Mouse (Mus musculus): Measurements from ENCODE around the gene Emg1. TPM values are rescaled to one million over a fixed set of nuclear protein-coding genes. Genes with fewer than 3 reads are reported as not detected.
"Not testable (repeated sequence)": the region's sequence is repeated elsewhere in the genome, so short reads cannot be mapped to it uniquely, and the experiment has no call there.

Emg1 gene
- polyA plus RNA-seq, 1 experiment from 2014 or later = 368 TPM

DNA sequence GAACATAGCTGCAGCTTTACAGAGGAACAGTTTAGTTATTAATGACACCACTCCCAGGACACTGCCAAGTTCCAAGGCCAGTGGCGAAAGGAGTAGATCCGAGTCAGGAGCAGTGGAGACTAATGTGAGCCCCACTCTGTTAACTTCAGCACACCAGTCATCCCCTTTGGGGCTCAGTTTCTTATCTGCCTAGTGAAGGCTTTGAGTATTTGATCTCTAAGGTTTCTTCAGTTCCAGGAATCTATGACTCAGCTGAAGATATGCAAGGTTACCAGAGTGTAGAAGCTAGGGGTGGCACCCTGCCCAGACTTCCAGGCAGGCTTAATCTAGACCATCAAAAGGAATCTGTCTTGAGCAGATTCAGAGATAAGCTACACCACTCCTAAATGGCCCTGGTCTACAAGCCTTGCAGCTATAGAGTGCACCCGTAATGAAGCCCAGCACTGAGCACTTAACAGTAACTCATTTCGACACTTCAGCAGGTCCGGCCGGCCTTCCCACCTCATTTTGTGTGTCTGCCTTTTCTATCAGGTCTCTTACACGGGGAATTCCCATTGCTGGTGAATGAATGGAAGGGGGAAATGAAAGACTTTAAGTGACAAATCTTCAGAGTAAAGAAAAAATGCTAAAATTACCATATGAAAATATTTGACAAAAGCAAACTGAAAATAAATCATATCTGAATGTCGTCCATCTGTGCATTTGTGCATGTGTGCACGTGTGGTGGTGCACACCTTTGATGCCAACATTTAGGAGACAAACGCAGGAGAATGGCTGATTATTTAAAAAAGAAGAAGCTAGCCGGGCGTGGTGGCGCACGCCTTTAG is 28.2 kb downstream of the Emg1 start:
- no peak for DNase-seq (ENCODE audit: low spot score)

DNA sequence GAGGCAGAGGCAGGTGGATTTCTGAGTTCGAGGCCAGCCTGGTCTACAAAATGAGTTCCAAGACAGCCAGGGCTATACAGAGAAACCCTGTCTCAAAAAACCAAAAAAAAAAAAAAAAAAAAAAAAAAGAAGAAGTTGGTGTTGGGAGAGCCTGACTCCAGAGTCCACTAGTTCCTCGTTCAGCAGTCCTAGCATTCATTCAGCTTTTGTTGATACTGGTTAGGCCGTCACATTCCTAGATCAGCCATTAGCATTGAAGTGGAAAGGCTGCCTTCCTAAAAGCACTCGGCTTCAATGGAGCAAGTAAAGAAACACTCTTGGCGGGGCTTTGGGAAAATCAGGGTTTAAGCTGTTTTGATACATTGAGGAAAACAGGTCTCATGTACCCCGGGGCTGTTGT is 29.7 kb downstream of the Emg1 start:
- DNase-seq (ENCODE audit: low spot score) = not testable (repeated sequence)

DNA sequence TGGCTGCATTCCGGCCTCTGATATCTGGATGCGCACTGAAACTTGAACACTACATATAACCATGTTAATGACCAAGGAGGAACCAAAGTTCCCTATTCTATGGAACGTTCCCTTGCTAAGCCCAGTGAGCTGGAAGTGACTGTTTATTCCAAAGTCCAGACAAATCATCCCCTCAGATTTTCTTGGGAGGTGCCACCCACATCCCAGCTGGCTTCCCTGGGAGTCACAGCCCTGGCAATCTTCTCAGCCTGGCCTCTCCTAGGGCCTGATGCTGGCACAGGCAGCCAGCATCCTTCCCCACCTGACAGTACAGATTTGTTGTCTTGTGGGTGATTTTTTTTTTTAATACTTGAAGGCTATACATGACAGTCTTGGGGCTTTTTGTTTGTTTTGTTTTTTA is 32.5 kb downstream of the Emg1 start:
- no peak for DNase-seq (ENCODE audit: low spot score)

DNA sequence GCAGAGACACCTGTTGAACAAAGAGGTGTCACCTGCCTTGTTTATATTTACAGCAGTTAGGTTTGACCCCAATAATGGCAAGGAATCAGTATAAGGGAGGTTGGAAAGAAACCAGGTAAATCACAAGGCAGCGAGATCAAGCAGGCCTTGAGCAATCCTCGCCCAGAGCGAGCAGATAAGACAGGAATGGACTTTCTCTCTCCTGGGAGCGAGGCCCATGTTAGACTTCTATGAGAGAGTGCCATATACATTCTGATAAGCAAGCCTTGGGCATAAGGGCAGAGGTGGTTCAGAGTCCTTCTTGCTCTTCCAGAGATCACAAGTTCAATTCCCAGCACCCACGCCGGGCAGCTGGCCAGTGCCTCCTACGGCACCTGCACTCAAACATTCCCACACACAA is 33.2 kb downstream of the Emg1 start:
- DNase-seq (ENCODE audit: low spot score) = no peak

DNA sequence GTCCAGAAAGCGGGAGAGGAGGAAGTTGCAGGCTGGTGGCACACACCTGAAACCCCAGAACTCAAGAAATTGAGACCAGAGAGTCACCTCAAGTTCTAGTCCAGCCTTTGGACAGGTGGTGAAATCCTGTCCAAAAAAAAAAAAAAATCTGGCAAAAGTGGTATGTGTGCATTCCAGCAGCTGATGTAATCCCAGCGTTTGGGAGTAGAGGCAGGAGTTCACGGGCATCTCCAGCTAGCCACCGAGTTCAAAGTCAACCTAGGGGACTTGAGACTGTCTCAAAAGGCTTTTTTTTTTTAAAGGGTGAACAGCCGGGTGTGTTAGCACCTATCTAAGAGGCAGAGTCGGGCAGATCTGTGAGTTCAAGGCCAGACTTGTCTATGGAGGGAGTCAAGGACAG is 35.8 kb downstream of the Emg1 start:
- no peak for DNase-seq (ENCODE audit: low spot score)

DNA sequence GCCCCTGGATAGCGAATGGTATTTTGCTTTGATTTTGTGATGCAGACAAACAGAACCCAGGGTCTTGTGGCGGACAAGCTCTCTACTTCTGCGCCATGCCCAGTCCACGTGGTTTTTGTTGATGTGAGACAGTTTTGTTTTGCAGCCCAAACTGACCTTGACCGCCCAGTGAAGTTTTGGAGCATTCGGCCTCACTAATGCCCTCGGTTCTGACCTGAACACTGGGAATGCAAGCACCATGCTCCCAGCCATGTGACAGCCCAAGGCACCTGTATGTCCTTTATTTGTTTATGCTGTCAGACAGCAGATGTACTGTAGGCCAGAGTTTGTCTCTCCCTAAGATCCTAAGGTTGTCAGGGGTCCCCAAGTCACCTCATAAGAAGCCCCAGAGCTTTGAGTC is 37.4 kb downstream of the Emg1 start:
- DNase-seq (ENCODE audit: low spot score) = no peak

DNA sequence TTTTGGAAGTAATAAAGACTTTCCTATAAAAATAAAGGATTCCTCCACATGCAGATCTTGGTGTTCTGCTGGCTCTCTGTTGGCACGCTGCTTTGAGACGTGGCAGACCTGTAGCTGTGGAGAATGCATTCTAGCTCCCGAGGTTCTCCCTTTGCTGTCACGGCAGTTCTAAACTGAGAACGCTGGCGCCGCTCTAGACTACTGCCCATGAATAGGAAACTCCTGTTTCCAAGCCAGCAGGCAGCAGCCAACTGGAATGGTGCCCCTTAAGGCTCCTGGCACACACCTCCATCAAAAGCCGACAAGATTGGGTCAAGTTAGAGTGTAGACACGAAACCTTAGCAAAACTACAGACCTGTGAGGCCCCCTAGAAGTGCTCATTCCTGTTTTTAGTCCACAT is 38.4 kb downstream of the Emg1 start:
- no peak for DNase-seq (ENCODE audit: low spot score)

DNA sequence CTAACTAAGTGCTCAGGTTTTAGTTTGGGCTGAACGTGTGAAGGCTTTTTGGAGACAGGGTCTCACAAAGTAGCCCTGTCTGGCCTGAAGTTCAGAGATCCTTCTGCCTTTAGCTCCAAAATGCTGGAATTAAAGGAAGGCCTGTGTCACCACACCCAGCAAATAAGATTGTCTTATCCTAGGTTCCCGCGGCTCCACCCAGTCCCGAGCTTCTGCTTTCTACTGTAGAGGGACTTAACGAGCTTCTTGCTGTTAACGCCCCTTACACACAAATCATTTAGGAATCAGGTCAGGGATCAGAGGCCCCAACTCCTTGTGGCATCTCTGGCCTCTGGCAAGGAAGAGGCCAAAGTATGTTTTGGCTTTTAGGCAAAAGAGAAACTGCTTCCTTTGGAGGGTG is 39.9 kb downstream of the Emg1 start:
- DNase-seq (ENCODE audit: low spot score) = no peak

DNA sequence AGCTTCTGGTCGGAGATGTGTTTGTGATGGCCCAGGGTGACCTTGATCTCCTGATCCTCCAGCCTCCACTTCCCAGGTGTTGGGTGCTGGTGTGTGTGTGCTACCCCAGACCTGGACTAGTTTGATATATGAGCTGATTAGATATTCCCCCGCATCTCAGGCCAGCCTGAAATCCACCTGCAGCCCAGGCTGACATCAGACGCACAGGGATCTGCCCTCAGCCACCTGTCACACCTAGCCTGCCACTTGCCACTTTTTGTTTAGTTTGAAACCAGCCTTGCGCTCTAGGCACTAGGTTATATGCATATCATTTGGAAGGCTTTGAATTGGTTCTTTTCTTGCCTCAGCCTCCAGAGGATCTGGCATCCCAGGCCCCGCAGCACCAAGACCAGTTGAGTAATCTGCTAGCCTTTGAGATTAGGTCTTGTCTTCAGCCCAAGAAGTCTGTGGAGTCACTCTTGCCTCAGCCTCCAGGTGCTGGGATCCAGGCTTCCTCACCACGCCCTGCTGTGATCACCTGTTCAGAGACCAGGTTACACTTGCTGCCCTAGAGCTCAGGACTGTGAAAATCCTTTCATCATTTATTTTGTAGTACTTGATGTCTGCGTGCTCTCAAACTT is 41.6 kb downstream of the Emg1 start:
- DNase-seq (ENCODE audit: low spot score) = no peak

DNA sequence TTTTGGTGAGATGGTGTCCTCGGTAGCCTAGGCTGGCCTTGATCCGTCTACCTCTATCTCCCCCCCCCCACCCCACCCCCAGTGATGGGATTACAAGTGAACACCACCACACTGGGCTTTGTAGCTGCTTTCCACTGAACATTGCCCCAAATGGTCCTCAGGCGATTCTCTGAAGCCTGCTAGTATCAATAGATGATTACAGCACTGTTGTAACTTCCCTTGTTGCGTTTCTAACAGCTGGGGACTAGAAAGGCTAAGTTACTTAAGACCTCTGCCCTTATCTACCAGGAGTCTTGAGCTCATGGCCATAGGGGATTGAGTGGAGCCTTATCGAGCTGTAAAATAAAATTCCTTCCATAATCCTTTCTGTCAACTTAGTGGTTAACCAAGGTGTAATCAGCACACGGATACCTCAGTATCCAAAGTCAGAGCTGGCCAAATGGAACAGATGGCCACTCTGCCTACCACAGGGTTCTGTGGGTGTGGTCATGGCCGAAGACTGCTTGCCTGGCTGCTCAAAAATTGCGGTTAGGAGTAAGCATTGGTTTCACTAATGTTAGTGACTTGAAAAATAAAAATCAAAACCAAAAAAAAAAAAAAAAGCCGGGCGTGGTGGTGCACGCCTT is 42.6 kb downstream of the Emg1 start:
- no peak for DNase-seq (ENCODE audit: low spot score)

DNA sequence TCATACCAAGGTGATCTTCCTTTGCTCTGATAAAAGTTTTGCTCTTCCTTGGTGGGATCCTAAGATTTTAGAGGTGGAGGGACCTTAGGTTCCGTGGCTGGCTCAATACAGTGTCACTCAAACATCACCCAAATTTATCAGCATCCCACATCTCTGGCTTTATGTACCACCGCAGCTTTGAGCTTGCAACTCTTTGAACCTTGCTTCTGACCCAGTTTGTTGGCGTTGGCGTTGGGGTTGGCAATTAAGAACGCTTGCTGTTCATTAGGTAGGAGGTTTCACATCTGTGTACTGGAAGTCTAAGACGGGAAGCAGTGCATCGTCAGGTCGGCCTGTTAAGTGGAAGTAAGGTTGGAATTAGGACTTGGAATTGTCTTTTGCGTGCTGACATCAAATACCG is 47.0 kb downstream of the Emg1 start:
- DNase-seq (ENCODE audit: low spot score) = peak; percentile 60

DNA sequence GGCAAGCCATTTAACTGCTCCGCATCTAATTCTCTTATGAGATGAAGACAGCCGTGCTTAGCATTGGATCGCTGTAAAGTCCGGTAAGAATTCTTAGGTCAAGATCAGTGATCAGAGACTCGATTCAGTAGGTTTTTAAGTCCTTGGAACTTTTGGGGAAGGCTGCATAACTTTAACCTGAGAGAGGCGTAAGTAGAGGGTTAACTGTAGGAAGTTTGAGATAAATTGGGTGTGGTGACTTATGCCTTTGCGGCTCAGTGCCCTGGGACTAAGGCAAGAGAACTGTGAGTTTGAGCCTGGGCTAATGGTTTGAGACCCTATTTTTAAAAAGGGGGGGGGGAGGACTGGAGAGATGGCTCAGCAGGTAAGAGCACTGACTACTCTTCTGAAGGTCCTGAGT is 47.7 kb downstream of the Emg1 start:
- DNase-seq (ENCODE audit: low spot score) = no peak

DNA sequence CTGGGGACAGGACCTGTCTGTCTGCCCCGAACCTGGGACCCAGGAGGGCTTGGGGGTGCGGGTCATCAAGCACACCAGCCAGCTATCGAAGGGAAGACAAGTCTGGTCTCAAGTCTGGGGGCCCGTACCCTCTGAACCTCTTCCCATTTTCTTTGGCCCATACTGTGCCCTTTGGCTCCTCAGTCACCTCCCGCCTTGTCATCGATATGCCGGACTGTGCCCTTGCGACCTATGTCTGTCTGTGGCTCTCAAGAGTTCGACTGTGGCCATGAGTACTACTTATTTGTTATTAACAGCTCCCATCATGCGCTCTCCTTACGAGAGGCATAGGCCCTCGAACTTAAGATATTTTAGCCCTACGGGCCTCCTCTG is 48.6 kb downstream of the Emg1 start:
- DNase-seq (ENCODE audit: low spot score) = no peak

DNA sequence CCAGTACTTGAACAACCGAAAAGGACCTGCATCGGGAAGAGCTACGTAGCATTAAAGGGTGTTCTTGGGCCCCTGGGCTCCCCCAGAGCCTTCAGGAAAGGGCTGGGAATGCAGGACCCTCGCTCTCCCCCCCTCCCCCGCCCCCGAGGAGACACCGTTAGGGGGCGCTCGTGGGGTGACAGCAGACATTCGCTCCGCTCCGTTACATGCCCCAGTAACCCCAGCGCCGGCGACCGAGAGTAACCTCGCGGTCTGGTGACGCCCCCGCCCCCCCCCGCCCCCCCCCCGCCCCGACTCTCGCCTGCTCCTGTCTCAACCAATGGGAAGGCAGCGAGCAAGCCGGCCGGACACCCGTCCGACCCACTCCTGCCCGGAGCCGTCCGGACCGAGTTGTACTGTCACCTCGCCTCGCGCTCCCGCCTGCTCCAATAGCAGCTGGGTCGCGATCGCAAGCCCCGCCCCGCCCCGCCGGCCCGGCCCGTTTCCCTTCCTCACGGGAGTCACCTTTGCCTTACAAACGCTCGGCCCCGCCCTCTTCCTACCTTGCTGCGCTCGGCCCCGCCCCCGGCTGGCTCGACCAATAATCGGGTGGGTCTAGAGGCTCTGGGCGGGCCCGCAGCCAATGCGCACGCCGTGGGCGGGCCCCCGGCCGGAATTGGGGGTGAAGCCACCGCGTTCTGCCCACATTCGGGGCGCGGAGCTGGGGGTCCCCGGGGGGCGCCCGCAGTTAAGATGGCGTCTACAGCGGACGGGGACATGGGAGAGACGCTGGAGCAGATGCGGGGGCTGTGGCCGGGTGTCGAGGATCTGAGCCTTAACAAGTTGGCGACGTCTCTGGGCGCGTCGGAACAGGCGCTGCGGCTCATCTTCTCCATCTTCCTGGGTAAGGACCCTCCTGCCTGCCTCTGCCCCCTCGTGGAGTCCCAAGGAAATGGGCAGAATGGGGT is 49.2 kb downstream of the Emg1 start, which contains the start of gene Lpcat3:
TSS of gene Lpcat3 (plus strand) at position 551 of the 947 bp plus-strand sequence.
- DNase-seq (ENCODE audit: low spot score) = peak; percentile 99

DNA sequence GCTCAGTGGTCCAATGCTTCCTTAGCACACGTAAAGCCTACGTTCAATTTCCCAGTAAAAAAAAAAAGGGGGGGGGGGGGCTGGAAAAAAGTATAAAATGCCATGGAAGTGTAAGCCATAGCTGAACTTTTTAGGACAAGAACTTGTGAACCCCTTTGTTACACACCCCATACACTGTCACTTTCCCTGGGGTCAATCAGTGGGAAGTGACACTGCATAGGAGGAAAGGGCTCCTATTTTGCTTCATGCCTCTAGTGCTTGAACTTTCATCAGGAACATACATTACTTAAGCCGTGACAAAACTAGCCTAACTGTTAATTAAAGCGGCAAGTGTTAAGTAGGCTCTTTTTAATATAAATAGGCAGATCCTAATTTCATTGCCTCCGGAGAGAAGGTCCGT is 50.0 kb downstream of the Emg1 start:
- no peak for DNase-seq (ENCODE audit: low spot score)

DNA sequence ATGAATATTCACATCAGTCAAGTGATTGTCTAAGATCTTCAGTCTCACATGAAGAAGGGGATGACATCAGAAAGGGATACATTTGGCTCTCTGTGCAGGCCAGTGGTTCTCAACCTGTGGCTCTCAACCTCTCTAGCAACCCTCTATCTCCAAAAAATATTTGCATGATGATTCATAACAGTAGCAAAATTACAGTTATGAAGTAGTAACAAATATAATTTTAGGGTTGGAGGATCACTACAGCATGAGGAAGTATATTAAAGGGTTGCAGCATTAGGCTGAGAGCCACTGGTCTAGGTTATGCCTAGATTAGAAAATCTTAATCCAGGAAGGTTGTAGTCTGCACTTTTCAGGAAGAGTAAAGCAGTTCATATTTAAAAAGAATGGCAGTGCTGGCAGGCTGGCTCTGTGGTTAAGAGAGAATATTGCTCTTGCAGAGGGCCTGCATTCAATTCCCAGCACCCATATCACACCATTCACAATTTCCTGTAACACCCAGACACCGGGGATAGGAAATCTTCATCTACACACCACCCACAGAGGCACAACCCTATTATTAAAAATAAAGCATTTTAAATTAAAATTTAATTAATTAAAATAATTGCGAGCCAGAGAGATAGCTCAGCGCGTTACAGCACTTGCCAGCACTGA is 50.7 kb downstream of the Emg1 start:
- no peak for DNase-seq (ENCODE audit: low spot score)

DNA sequence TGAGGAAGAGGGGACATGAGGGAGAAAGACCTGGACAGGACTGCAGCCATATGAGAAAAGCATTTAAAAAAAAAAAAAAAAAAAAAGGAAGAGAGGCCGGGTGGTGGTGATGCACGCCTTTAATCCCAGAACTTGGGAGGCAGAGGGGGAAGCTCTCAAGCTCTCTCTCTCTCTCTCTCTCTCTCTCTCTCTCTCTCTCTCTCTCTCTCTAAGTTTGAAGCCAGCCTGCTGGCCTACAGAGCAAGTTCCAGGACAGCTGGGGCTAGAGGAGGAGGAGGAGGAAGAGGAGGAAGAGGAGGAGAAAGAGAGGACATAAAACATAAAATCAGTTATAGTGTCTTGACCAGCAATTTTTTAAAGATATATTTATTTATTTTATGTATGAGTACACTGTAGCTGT is 53.9 kb downstream of the Emg1 start:
- no peak for DNase-seq (ENCODE audit: low spot score)

DNA sequence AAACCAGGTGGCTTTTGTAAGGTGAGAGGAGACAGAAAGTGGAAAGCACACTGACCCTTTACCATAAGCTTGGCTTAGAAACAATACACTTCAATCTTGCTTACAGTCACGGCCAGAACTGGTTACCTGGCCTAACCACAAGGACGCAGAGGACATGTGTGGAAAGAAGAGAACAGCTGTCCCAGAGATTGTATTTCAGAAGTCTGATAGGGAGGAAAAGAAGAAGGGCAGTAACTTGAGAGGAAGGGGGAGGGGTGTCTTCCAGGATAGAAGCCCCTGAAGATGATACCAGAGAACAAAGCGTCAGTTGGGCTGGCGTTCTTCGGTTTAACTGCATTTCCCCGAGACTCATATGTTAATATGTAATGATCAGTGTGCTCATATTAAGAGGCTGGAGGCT is 56.1 kb downstream of the Emg1 start:
- no peak for DNase-seq (ENCODE audit: low spot score)

All from thymus, postnatal 0 days (tissue).